Mouse (Mus musculus): ENCODE data around the gene Auts2.

Gene Auts2

GRCm38 (mm10) chr5:131573296-131574177 lies 969.6 kb downstream of the Auts2 start:
- CTCF ChIA-PET, result no interaction called here

- CTCF ChIA-PET, result no interaction called here
These were observed 977.1 kb downstream of the Auts2 start for GRCm38 (mm10) chr5:131566032-131566431.

- CTCF ChIA-PET, result no interaction called here
These were observed 979.4 kb downstream of the Auts2 start for GRCm38 (mm10) chr5:131563630-131564252.

- CTCF ChIA-PET, result no interaction called here
These were observed 982.2 kb downstream of the Auts2 start for GRCm38 (mm10) chr5:131560773-131561560.

GRCm38 (mm10) chr5:131558403-131559174 lies 984.6 kb downstream of the Auts2 start:
- CTCF ChIA-PET, result no interaction called here

- CTCF ChIA-PET, result no interaction called here
These were observed 985.4 kb downstream of the Auts2 start for GRCm38 (mm10) chr5:131557591-131558385.

GRCm38 (mm10) chr5:131548932-131549563 lies 994.1 kb downstream of the Auts2 start:
- CTCF ChIA-PET, result no interaction called here

GRCm38 (mm10) chr5:131547926-131548325 lies 995.2 kb downstream of the Auts2 start:
- CTCF ChIA-PET, result no interaction called here

GRCm38 (mm10) chr5:131546414-131546813 lies 996.7 kb downstream of the Auts2 start:
- CTCF ChIA-PET, result no interaction called here

- CTCF ChIA-PET, result no interaction called here
These were observed 998.8 kb downstream of the Auts2 start for GRCm38 (mm10) chr5:131544381-131544780.

- CTCF ChIA-PET, result no interaction called here
These were observed 1004.7 kb downstream of the Auts2 start for GRCm38 (mm10) chr5:131538311-131538915.

- CTCF ChIA-PET, result no interaction called here
These were observed 1005.3 kb downstream of the Auts2 start for GRCm38 (mm10) chr5:131537831-131538310.

- CTCF ChIA-PET, result no interaction called here
These were observed 1005.9 kb downstream of the Auts2 start for GRCm38 (mm10) chr5:131537155-131537830.

GRCm38 (mm10) chr5:131535752-131536151 lies 1007.4 kb downstream of the Auts2 start:
- CTCF ChIA-PET, result no interaction called here

GRCm38 (mm10) chr5:131533815-131534214 lies 1009.3 kb downstream of the Auts2 start:
- CTCF ChIA-PET, result no interaction called here

GRCm38 (mm10) chr5:131531744-131532552 lies 1011.2 kb downstream of the Auts2 start:
- CTCF ChIA-PET, result no interaction called here

GRCm38 (mm10) chr5:131530828-131531227 lies 1012.3 kb downstream of the Auts2 start:
- CTCF ChIA-PET, result no interaction called here

- CTCF ChIA-PET, result no interaction called here
These were observed 1016.5 kb downstream of the Auts2 start for GRCm38 (mm10) chr5:131526666-131527065.
